Mouse (Mus musculus) MN1 (cell line): ENCODE measurements at regions not wholly inside any gene's neighbourhood (a gene's known extent, or its start where the extent isn't known, plus 50 kb on each side); places are given as distances from the start of the nearest gene placed in this dataset.

Source experiments
- DNase-seq: peaks from one replicate; pipeline ENCODE4 v3.0.0-alpha.2; 2016; ENCODE audit warnings: low spot score

GRCm38 (mm10) chr7:128834894-128835293 lies 90.2 kb downstream of the Sec23ip start:
- no peak for DNase-seq

DNA sequence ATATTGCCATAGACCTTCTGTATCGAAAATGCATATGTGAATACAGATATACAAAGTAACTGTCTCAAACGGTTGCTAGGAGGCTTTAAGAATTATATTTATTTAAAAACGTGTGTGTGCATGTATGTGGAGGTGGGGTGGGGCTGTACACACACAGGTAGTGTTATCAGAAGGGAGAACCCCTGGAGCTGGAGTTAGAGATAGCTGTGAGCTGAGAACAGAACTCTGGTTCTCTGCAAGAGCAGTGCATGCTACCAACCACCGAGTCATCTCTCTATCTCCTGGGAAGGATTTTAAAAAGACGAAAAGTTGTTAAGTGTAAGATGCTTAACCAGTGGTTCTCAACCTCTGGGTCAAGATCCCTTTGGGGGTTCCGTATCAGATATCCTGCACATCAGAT lies 91.7 kb downstream of the Sec23ip start:
- no peak for DNase-seq

DNA sequence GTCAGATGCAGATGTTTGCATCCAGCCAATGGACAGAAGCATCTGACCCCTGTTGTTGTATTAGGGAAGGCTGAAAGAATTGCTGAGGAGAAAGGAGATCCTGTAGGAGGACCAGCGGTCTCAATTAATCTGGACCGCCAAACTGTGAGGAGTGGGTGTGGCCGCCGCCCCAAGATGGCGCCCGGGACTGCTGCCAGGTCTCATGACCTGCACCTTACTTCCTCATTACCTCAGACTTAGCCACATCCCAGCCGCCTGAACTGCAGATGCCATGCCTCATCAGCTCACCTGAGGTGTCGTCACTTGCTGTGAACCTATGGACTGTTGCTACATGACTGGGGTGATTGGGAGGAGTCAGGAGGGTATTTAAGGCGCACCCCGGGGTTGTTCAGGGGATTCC lies 97.8 kb downstream of the Sec23ip start:
- DNase-seq: no peak

DNA sequence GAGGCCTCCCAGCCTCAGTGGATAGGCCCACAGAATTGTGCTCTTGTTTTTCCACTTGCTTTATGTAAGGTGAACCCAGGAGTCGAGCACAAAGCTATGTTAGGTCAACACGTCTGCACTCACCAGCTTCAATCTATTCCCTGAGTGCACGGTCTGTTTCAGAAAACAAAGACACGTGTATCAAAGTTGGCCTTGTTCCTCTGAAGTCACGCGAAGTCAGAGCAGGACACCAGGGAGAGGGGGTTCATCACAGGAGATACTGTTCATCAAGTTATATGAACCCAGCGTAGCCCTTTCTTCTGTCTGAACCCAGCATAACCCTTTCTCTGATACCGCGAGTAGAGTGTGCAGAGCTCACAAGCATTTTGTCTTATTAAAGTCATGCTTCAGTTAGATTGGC lies 98.8 kb downstream of the Sec23ip start:
- no peak for DNase-seq

- no peak for DNase-seq
Measured at GRCm38 (mm10) chr7:128849261-128849660, 104.5 kb downstream of the Sec23ip start.

DNA sequence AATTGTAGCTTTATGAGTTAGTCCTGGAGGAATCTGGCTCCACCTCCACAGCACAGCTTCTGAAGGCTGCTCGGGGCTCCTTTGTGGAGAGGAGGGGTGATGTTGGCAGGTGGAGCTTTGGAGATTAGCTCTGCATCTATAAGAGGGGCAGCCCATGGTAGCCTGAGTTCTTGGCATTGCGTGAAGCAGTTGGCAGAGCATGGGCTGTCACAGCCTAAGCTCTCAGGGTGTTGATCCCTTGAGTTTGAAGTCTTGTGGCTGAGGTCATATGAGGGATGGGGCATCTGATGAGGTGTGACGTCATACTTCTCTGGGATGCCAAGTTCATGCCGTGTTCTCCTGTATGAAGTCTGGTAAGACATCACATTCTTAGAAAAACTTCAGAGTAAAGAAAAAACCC lies 109.5 kb downstream of the Sec23ip start:
- DNase-seq: no peak

- no peak for DNase-seq
Measured at GRCm38 (mm10) chr7:128854690-128855343, 110.1 kb downstream of the Sec23ip start.

DNA sequence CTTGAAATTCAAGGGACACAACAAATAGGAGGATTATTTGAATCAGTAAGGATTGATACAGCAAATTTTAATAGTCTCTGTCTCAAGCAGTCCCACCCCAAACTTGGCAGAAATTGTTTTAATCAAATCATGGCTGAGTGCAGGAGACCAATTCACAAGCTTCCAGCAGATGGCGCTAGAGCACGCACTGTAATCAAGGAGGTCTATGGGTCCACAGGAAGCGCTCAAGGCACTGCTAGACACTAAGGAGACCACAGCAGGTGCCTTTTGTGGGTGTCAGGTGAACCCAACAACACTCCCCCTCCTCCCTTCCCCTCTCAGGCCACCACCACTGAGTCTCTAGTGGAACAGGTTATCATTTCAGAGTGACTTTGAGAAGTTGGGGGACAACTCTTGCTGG lies 115.4 kb downstream of the Sec23ip start:
- peak; percentile 22 for DNase-seq

- DNase-seq: peak; percentile 12
Measured at GRCm38 (mm10) chr7:128860709-128861108, 116.0 kb downstream of the Sec23ip start.

GRCm38 (mm10) chr7:128861376-128861775 lies 116.6 kb downstream of the Sec23ip start:
- DNase-seq: no peak

DNA sequence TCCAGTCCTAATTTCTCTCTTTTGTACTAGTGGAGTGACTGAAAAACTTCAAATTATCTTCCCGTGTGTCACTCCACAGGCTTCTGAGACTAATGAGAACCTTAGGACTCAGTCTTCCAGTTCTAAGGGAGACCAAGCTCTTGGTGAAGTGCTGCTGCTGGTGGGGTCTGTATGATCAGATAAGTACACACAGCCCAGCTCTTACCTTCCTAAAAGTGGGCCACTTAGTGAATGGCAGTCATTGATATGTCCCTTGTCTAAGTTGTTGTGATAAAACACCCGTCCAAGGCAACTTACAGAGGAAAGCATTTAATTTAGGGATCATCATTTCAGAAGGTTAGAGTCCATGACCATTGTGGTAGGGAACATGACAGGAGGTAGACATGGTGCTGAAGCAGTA lies 124.1 kb downstream of the Sec23ip start:
- no peak for DNase-seq

- DNase-seq: no peak
Measured at GRCm38 (mm10) chr7:128884015-128884414, 139.3 kb downstream of the Sec23ip start.

DNA sequence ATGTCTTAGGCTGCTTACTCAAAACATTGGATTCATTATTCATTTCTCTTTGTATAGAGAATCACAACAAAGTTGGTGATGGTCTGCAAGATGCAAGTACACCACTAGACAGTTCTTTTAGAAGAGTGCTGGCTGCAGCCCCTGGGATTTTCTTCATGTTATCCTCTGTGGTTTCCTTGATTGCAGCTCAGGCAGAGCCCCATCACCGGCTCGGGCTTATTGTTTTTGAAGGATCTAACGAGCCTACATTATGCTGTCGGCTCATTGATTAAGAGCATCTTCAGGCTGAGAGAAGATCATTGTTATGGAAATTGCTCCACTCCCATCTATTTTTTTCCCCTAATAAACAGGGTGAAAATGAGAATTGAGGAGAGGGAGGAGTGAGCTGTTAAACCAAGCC lies 140.8 kb downstream of the Sec23ip start:
- no peak for DNase-seq

GRCm38 (mm10) chr7:128910134-128910533 lies 165.4 kb downstream of the Sec23ip start:
- DNase-seq: no peak

DNA sequence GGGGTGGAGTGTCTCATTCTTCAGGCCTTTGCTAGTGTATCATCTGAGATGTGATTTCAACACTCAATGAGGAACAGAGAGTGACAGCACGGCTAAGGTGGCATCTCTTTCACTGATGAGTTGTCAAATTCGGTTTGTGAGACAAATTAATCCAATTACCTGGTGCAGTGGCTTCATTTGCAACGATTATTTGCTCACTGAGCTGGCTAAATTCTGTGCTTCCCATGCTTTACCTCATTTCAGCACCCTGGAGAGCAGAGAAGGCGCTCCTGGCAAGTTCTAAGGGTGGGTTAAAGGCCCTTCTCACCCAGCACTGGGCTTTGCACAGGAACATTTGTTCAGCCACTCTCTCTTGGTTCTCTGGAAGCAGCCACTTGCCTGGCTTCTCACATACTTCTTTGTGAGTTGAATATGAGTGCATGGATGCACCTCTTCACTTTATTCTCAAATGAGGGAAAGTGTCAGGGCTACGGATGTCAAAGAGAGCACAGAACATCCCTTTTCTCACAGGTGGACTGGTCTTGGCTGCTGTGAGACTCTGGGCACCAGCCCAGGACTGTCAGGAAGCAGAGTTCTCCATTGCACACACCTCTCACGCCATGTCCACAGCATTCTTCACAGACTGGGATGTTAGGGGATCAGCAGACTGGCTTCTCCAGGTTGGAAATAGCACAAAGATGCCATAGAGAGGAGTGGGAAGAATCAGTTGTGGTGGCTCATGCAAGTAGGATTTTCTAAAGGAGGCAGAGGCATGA lies 193.4 kb downstream of the Sec23ip start:
- DNase-seq: no peak

DNA sequence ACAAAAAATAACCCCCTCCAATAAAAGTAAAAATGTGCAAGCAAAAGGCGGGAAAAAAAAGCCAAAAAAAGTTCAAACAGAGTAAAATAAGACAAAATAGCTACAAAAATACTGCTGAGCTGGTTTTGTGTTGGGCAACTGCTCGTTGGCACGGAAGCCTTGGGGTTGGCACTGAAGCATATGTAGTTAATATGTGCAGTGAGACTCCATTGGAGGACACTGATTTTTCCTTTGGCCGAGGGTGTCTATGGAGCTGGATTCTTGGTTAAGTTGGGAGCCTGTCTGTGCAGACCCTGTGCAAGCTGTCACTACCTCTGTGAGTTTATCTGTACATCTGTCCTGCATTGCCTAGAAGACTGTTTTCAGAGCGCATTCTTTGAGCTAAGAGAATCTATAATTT lies 215.8 kb downstream of the Sec23ip start:
- no peak for DNase-seq

GRCm38 (mm10) chr7:128979904-128980303 lies 235.2 kb downstream of the Sec23ip start:
- DNase-seq: no peak

DNA sequence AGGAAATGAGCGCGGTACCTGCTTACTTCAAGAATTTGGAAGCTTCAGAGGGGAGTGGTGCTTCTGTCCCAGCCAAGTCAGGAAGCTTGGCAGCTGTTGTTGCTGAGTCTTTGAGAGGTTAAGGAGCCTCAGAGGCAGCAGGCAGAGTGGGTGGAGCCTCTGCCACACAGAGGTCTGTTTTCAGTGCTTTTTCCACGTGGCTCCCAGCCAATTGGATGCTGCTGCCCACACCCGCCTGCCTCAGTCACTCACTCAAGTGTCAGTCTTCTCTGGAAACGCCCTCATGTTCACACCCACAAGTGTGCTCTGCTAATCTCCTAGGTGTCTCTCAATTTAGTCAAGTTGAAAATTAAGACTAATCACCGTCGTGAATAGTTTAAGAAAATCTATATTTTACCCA lies 236.1 kb downstream of the Sec23ip start:
- DNase-seq: no peak

GRCm38 (mm10) chr7:128998759-128999158 lies 254.0 kb downstream of the Sec23ip start:
- no peak for DNase-seq

DNA sequence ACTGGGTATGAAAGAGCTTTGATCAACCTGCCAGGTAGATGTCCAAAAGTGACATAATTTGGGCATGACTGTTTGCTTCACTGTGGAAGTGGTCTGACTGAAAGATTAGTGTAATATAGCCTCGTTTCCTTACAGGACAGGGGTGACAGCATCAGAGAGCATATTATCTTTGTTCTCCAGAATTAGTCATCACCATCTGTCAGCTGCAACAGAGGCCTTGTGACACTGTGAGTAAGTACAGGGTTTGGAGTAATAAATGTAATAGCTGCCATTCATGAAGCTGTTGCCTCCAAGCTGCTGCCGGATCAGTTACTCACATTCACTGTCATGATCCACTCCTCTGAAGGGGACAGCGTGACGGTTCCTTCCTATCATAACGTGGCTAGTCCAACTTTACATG lies 254.4 kb upstream of the Plpp4 start:
- no peak for DNase-seq

- DNase-seq: no peak
Measured at GRCm38 (mm10) chr7:129003150-129003549, 253.7 kb upstream of the Plpp4 start.

DNA sequence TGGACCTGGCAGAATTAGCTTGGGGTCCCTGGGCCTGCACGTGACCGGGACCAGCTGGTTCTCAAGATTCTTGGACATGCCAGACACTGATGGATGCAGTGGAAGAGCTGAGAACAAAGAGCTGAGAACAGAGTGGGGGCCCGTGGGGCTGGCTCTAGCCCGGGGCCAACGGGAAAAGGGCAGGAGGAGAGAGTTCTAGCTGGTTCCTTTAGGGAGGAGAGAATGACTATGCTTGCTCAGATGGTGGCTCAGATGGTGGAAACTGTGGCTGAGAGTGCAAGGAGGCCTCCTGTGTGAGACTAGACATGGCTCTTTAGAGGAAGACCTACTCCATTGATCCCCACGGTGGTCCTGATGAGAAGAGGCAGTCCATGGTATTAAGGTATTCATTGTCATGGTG lies 240.5 kb upstream of the Plpp4 start:
- DNase-seq: no peak

DNA sequence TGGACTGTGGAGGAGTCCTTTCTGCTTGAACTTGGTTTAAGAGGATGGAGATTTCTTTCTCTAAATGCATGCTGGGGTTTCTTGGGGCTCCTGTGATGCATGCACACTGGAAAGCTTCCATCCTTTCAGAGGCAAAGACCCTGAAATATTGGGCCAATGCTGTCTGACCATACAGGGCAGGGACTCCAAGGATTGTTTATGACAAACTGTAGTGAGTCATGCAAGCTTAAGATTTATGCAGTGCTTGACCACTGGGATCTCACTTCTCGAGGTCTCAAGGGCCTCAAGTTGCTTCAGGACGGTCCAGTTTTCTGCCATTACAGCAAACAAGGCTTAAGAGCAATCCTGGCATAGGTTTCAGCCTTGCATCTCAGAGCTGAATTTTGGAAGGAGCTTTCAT lies 229.7 kb upstream of the Plpp4 start:
- DNase-seq: no peak

DNA sequence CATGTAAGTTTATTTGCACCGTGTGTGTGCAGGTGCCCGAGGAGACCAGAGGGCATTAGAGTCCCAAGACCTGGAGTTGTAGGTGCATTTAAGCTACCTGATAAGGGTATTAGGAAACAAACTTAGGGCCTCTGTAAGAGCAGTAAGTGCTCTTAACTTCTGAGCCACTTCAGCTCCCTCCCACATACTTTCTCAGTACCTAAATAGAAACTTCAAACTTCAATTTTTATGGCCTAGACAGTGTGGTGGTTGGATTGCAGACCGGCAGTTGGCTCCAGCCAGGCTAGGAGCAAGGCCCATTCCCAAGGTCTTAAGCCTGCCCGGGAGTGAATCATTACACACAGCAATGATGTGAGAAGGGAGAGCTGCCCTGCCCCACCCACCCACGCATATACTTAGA lies 208.8 kb upstream of the Plpp4 start:
- DNase-seq: no peak
